Mouse (Mus musculus) lung, embryonic 14.5 days (tissue): ENCODE measurements around the gene Gm281. TPM values are rescaled to one million over a fixed set of nuclear protein-coding genes. Genes with fewer than 3 reads are reported as not detected.

ENCODE experiments used
- ATAC-seq: fragments of 200-750 bp; cut with Nextera tagmentation; 2 replicates; pipeline ENCODE4 v1.8.0; 2017; ENCODE audit warnings: mild to moderate bottlenecking, moderate TSS enrichment, moderate library complexity; ENCODE audit not compliant: insufficient read depth
- DNase-seq: peaks from one replicate; pipeline ENCODE4 v3.0.0-alpha.2; 2015
- H3K27ac ChIP-seq: fragments of 300-500 bp; sonication (generic); 2 replicates; pipeline ENCODE4 v1.5.1; 2014; ENCODE audit warnings: low read depth, mild to moderate bottlenecking, moderate library complexity
- H3K27me3 ChIP-seq: fragments of 300-500 bp; sonication (generic); 2 replicates; pipeline ENCODE4 v1.6.1; 2014; ENCODE audit warnings: low read length, control low read depth; ENCODE audit not compliant: insufficient read depth
- H3K36me3 ChIP-seq: fragments of 300-500 bp; sonication (generic); 2 replicates; pipeline ENCODE4 v1.6.1; 2014; ENCODE audit warnings: control low read depth; ENCODE audit not compliant: insufficient read depth
- H3K4me1 ChIP-seq: fragments of 300-500 bp; sonication (generic); 2 replicates; pipeline ENCODE4 v1.6.1; 2014; ENCODE audit warnings: antibody characterized with exemption, control low read depth; ENCODE audit not compliant: insufficient read depth
- H3K4me2 ChIP-seq: fragments of 300-500 bp; sonication (generic); 2 replicates; pipeline ENCODE4 v1.6.1; 2014; ENCODE audit warnings: mild to moderate bottlenecking
- H3K4me3 ChIP-seq: fragments of 300-500 bp; sonication (generic); 2 replicates; pipeline ENCODE4 v1.5.1; 2014; ENCODE audit warnings: low read depth, low read length
- H3K9ac ChIP-seq: fragments of 300-500 bp; sonication (generic); 2 replicates; pipeline ENCODE4 v1.6.1; 2014
- H3K9me3 ChIP-seq: fragments of 300-500 bp; sonication (generic); 2 replicates; pipeline ENCODE4 v1.6.1; 2016; ENCODE audit warnings: low read depth, low read length, control low read depth
- CTCF ChIP-seq: IDR thresholded peaks from 2 replicates; pipeline ENCODE4 v1.5.1; 2016; ENCODE audit warnings: antibody characterized with exemption, low read depth
- WGBS: fragments of 180-500 bp; shearing (Covaris S2); extraction: QIAGEN DNeasy Blood & Tissue Kit; methylation state at CpG from one replicate; pipeline ENCODE4 v1.1.7; 2014; 5-methylcytosine and 5-hydroxymethylcytosine counted together
- polyA plus RNA-seq: library from polyadenylated mRNA; unstranded; fragments of >200 nt; fragmentation: Nextera tagmentation; extraction: Ambion mirVana; gene quantifications from 2 replicates; pipeline ENCODE4 v1.2.1, GENCODE M21; 2014

The Gm281 gene
- polyA plus RNA-seq, 1 experiment from 2014 or later = 0.05 TPM

DNA sequence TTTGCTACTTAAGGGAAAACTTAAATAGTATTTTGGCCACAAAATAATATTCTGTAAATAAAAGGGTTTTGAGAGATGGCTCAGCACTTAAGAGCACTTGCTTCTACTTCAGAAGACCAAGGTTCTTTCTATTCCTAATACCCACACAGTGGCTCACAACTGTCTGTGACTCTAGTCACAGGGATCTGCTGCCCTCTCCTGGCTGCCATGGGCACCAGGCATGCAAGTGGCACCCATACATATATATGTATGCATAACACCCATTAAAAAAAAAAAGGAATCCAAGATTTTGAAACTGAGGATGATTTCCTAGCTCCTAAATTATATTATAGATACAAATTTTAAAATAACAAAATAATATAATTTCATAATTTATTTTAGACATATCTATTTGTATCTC is 36.1 kb upstream of the Gm281 start:
- peaks cover 59% of the 10 kb centered on the region for H3K36me3 ChIP-seq
- DNase-seq (peak; percentile 68), ATAC-seq (peak; percentile 63; the same call in 1 of the 2 replicates)
- no peaks in the 10 kb centered on the region for H3K9me3 ChIP-seq
- no peak overlapping the region for H3K27ac ChIP-seq
- no peak overlapping the region for H3K4me2 ChIP-seq
- no peak overlapping the region for H3K9ac ChIP-seq
- no peaks in the 10 kb centered on the region for H3K4me1 ChIP-seq
- no peaks in the 10 kb centered on the region for H3K27me3 ChIP-seq
- H3K4me3 ChIP-seq = no peak overlapping the region
- peak; percentile 53 for TF ChIP-seq CTCF

DNA sequence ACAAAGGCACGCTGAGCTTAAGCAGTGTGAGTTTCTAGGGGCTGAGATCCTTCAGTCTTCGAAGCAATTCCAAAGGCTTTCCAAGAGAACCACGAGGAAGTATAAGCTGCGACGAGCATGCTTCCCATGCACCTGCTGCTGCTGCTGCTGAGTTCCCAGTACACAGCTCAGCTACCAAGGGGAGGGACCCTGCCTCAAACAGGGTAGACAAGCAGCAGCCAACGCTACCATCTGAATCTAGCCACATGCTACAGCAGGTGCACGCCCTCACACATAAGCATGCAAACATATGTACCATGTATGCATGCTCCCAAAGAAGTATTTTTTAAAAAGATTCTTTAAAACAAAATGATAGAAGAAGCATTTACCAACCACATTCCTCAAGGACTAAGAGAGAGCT is 34.1 kb upstream of the Gm281 start:
- Histone ChIP-seq H3K9me3 (no peaks in the 10 kb centered on the region), H3K36me3 (peaks cover 55% of the 10 kb centered on the region)
- TF ChIP-seq CTCF = no peak

DNA sequence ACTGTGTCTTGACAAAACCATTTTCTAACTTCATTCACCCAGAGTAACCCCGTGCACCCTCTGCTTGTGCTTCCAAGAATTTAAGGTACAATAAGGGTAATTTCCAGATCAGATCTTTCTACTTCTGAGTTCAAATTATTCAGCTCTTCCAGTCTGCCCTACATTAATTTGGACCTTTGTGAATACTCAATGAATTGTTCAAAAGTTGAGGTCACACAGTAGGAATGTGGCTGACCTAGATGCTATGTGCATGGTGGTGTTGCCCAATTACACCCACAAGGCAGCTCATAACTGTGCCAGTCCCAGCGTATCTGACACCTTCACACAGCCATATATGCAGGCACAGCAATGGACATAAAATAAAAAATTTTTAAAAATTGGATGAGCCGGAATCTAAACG is 30.4 kb upstream of the Gm281 start:
- Histone ChIP-seq H3K36me3 (peaks cover 28% of the 10 kb centered on the region), H3K4me2 (no peak overlapping the region), H3K4me1 (no peaks in the 10 kb centered on the region), H3K4me3 (no peak overlapping the region), H3K27me3 (no peaks in the 10 kb centered on the region), H3K9me3 (no peaks in the 10 kb centered on the region), H3K9ac (no peak overlapping the region), H3K27ac (no peak overlapping the region)
- WGBS = 87% methylated on average over 4 of the region's 4 CpGs
- ATAC-seq (no peak), DNase-seq (no peak)
- TF ChIP-seq CTCF = no peak

More for the DNA sequence above, 34.1 kb upstream of the Gm281 start:
- no peak overlapping the region for H3K9ac ChIP-seq
- H3K4me3 ChIP-seq = no peak overlapping the region
- no peak overlapping the region for H3K4me2 ChIP-seq
- no peak overlapping the region for H3K27ac ChIP-seq
- DNase-seq (no peak), ATAC-seq (no peak)
- H3K4me1 ChIP-seq = no peaks in the 10 kb centered on the region
- no peaks in the 10 kb centered on the region for H3K27me3 ChIP-seq
- 91% methylated on average over 7 of the region's 7 CpGs for WGBS

DNA sequence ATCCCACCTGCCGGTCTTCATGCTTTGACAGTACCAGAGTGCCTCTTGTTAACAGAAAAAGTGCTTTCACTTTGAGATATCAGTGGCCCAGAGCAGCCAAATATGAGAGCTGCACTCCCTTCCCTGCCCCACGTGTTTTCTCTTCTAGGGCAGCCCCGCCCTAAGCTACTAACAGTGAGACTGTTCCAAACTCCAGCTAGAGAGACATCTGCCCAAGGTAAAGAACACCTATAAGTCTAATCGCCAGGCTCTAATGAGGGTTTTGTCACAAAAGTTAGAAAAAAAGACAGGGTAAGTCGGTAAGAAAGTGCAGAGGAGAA is 19.7 kb upstream of the Gm281 start:
- ATAC-seq = no peak
- Histone ChIP-seq H3K9ac (no peak overlapping the region), H3K9me3 (no peaks in the 10 kb centered on the region), H3K36me3 (no peaks in the 10 kb centered on the region), H3K4me1 (no peaks in the 10 kb centered on the region), H3K4me3 (peak overlapping the region; percentile 31), H3K27ac (no peak overlapping the region), H3K27me3 (no peaks in the 10 kb centered on the region), H3K4me2 (peak overlapping the region; percentile 68)
- DNase-seq = no peak
- TF ChIP-seq CTCF = no peak
- WGBS = 41% methylated on average over 5 of the region's 5 CpGs

DNA sequence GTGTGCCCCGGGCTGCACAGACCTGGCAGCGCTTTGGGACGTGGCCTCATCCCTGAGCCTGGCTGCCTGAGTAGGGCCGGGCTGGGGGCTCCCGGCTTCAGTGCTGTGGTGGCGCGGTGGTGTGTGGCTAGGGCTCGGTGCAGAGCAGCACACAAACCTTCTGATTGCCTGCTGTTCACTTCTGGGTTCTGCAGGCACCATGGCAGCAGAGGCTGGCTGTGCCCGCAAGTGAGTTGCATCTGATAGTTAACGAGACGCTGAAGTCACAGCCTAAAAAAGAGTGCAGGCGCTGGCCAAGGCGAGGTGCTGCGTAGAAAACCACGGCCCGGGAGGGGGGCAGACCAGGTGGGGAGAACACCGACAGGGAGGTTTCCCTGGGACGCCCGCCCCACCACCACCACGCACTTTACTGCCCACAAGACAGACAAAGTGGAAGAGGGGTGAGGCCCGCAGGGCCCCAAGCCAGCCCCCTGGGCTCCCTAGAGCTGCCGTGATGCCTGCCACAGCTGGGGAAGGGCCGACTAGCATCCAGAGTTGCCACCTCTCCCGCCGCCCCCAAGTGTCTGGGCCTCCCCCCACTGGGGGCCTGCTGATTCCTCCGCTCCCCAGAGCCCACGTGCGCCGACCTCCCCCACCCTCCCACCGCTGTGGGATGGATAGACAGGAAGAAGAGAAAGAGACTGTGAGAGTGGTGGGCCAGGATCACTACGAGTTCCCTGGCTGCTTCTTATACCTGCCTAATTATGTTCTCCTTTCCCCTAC is 19.2 kb upstream of the Gm281 start:
- WGBS = 24% methylated on average over 30 of the region's 31 CpGs

DNA sequence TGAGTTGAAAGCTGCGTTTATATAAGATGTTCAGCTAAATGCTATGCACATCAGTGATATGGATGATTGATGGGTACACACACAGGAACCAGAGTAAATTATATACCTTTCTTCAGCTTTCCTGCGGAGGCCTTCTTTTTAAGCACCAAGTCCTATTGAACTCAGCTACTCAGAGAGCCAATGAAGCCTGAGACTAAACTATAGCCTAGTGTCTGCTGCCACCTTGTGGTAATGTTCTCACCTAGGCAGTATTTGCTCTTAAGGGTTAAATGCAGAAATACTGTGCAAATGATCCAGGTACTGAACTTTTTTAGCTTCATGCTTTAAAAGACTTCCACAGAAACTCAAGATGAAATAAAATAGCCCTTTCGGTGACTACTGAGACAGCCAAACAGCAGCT is 3.4 kb upstream of the Gm281 start:
- H3K9me3 ChIP-seq = no peaks in the 10 kb centered on the region
- H3K4me3 ChIP-seq = no peak overlapping the region
- H3K27me3 ChIP-seq = no peaks in the 10 kb centered on the region
- DNase-seq (peak; percentile 92), ATAC-seq (peak; percentile 81; the same call in 1 of the 2 replicates)
- H3K9ac ChIP-seq = no peak overlapping the region
- no peaks in the 10 kb centered on the region for H3K4me1 ChIP-seq
- H3K36me3 ChIP-seq = no peaks in the 10 kb centered on the region
- H3K4me2 ChIP-seq = no peak overlapping the region
- H3K27ac ChIP-seq = no peak overlapping the region
- WGBS = 32% methylated on average over 3 of the region's 3 CpGs
- TF ChIP-seq CTCF = peak; percentile 85

More for the DNA sequence above, 19.2 kb upstream of the Gm281 start:
- TF ChIP-seq CTCF = no peak
- H3K9me3 ChIP-seq = no peaks in the 10 kb centered on the region
- H3K36me3 ChIP-seq = no peaks in the 10 kb centered on the region
- DNase-seq = peak; percentile 10
- H3K4me2 ChIP-seq = peak overlapping the region; percentile 68
- H3K27ac ChIP-seq = no peak overlapping the region
- H3K4me1 ChIP-seq = no peaks in the 10 kb centered on the region
- H3K4me3 ChIP-seq = peak overlapping the region; percentile 31
- no peaks in the 10 kb centered on the region for H3K27me3 ChIP-seq
- peak; percentile 71 for ATAC-seq
- peak overlapping the region; percentile 48 for H3K9ac ChIP-seq

DNA sequence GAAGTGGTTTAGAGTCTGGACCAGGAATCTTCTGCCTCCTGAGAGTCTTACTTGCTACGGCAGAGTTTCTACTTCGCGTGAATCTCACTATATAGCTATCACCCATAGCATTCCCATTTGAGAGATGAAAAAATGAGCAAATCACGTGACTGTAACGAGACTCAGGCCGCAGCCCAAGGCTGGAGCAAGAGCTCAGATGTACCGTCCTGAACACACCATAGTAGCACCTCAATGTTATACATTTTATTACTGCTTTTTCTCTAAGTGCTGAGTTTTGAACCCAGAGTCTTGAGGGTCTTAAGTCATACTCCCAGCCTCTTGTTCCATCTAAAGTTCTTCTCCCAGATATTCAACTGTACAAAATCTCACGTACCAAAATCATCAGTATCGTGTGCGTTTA is 2.9 kb upstream of the Gm281 start:
- Histone ChIP-seq H3K27ac (no peak overlapping the region), H3K4me2 (no peak overlapping the region), H3K4me1 (no peaks in the 10 kb centered on the region), H3K9me3 (no peaks in the 10 kb centered on the region), H3K27me3 (no peaks in the 10 kb centered on the region), H3K9ac (no peak overlapping the region), H3K4me3 (no peak overlapping the region), H3K36me3 (no peaks in the 10 kb centered on the region)
- 84% methylated on average over 10 of the region's 10 CpGs for whole genome bisulfite sequencing
- TF ChIP-seq CTCF = no peak
- ATAC-seq (no peak), DNase-seq (no peak)
